Mouse (Mus musculus): ENCODE data around the gene Palm.
A peak's percentile ranks its signal among the peaks of the same experiment; 100 is the strongest.

The Palm gene

DNA sequence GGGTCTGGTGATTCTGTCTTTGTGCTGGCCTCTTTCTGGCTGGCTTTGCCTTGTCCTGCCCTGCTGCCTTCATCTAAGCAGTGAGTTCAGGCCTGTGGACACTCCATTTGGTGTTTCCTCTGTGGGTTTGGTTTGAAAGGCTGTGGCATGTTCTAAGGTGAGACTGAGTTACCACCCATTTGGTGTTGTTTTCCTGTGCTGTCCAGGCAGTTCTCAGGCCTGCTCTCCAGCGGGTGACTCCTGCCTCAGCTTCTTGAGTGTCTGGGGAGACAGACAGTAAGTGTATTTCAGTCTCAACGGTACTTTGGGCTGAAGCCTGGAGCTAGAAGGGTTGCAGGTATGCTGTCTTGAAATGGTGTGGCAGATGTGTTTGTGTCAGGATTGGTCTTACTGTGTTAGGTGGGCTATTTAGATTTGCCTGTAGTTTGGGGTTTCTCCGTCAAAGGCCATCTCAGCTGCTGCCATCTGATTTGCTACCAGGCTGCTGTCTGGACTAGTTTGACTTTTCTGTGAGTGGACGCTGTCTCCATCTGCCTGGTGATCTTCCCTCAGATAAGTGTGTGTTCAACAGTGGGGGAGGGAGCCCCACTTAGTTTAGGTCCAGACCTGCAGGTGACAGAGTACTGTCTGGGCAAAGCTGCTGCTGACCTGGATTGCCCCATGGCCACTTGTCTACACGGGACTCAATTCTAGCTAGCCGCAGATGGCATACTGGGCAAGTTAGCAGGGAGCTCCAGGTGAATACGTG, 63.5 kb downstream of the Palm start:
- no peak for DNase-seq

DNA sequence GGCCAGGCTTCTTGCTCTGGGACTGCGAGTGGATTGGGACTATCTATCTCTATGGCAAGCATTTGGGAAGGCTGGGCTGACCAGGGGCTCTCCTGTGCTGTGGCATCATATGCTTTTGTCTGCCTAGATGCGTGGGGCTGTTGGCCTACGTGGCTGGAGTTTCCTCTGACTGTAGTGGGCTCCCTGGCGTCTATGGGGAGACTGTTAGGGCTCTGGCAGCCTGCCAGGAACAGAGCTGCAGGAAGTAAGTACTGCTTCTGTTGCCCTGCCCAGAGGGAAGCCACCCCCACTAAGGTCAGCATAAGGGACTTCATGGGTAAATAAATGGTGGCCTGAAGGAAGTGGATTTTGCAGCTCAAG, 64.1 kb downstream of the Palm start:
- DNase-seq = peak; percentile 83 to 90

DNA sequence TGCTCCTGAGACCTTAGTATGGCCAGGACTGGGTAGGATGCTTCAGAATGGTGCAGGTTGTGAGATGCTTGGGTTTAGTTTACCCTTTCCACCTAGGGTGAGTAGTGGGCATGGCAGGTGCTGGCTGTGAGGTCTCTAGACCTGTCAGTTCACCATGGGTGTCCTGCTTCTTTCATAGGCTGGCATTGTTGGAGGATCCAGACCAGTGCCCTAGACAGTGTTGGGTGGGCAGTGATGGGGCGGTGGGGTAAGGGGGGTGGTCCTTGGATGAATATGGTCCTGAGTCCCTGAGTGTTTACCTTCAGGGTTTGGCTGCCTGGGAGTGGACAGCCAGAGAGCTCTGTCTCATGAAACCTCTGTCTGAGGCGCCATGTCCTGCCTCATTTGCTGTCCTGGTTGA, 64.5 kb downstream of the Palm start:
- DNase-seq = no peak

DNA sequence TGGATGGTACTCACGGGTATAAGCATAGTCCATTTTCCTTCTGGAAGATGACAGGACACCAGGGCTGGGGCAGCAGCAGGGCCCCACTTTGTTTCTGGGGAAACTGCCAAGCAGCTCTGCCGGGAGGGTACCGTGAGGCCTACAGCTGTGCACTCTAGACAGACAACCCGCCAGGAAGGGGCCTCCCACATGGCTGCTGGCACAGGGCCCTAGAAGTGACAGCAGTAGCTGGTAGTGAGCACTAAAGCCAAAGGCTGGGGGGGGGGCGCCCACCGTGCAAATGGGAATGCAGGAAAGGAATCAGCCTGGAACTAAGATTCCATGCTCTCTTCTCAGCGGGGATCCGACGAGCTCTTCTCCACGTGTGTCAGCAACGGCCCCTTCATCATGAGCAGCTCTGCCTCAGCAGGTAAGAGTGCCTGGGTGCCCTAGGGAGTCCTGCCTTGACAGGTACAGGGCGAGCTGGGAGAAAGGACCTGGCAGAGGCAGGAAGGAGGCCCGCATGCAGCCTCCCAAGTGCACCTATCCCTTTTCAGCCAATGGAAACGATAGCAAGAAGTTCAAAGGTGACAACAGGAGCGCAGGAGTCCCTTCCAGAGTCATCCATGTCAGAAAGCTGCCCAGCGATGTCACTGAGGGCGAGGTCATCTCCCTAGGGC, 65.2 kb downstream of the Palm start:
- peak; percentile 84 to 88 for DNase-seq

DNA sequence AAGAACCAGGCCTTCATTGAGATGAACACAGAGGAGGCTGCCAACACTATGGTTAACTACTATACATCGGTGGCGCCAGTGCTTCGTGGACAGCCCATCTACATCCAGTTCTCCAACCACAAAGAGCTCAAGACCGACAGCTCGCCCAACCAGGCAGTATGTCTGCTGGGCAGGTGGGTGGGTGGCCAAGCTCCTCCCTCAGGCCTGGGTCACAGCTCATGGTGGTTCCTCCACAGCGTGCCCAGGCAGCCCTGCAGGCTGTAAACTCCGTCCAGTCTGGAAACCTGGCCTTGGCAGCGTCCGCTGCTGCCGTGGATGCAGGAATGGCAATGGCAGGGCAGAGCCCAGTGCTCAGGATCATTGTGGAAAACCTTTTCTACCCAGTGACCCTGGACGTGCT, 65.7 kb downstream of the Palm start:
- peak; percentile 49 to 62 for DNase-seq

DNA sequence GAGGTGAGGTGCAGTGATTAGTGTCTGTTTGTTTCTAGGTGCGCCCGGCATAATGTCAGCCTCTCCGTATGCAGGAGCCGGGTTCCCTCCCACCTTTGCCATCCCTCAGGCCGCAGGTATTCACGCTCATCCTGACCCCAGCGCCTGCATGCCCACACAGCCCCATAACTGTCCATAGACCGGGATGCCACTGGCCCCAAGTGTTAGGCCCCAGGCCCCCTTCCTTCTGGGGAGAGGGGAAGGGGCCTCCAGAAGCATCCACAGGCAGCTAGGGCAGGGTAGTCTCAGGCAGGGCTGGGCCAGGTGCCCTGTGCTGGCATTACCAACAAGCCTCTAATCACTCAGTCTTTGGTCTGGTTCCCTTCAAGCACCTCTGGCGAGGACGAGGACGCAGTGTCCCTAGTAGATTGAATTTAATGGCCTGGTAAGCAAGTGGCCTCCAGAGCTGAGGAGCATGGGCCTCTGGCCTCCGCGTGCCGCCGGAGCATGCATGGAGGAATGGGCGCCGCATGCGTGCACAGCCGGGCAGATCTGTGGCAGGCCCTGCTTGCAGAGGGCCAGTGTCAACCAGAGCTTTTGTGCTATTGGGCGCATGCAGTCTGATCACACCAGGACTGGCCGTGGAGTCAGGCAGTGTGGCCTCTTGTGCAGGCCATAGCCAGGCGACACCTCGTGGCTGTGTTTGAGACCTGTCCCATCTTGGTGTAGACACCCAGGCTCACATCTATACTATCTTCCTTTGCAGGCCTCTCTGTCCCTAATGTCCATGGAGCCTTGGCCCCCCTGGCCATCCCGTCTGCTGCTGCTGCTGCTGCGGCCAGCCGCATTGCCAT, 66.9 kb downstream of the Palm start:
- no peak for DNase-seq

DNA sequence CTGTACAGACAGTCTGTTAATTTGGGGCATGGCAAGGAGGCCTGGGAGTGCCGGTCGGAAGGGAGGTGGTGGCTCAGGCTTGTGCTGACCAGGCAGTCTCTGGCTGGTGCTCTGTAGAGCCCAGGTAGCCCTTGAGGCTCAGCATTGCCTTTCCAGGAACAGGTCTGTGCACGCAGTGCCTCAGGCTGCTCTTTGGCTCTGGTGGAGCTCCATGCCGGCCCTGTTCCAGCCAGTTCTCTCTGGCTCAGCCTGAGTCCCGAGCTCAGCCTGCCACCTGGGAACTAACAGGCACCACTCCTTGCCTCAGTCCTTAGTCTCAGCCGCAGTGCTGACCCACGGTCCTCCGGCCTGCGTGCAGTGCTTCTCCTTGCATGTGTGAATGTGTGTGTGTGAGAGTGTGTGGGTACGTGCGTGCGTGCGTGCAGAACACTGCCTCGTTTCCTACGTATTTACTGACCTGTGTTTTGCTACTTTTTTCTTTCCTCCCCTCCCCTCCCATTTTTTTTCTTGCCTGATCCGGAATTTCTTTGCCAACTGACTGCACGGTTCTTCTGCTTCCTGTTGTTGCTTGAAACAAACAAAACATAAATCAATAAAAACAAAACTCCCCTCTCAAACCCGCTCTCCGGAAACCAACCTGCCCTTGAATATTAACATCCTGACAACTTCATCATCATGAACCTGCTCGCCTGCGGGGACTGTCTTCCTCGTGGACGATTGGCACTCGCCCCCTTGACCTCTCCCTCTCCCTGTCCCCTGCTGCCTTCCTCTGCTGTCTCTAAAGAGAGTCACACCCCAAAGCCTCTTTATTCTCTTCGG, 68.1 kb downstream of the Palm start:
- peak; percentile 58 to 74 for DNase-seq

DNA sequence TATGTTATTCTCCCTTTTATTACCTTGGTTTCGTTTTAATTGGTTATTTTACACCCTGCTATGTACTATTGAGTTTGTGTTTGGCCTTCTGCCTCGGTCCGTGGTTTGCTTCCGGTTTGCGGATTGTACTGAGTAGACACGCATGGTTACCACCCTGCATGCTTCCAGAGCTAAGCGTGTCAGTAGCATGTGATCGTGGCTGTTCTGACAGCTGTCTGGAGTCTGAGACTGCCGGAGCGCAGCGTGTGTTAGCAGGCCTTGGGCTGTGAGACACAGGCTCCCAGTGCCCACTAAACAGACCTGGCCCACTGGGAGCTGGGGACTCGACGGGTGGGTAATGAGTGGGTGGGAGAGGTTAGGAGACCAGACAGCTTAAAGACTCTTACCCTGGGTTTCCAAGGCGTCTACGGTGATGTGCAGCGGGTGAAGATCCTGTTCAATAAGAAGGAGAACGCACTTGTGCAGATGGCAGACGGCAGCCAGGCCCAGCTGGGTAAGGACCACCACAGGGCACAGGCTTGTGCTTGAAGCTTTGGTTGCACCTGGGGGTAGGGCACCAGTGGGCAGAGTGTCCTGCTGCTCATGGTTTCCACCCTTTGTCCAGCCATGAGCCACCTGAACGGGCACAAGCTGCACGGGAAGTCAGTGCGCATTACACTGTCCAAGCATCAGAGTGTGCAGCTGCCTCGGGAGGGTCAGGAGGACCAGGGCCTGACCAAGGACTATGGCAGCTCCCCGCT, 68.8 kb downstream of the Palm start:
- peak; percentile 42 to 59 for DNase-seq

DNA sequence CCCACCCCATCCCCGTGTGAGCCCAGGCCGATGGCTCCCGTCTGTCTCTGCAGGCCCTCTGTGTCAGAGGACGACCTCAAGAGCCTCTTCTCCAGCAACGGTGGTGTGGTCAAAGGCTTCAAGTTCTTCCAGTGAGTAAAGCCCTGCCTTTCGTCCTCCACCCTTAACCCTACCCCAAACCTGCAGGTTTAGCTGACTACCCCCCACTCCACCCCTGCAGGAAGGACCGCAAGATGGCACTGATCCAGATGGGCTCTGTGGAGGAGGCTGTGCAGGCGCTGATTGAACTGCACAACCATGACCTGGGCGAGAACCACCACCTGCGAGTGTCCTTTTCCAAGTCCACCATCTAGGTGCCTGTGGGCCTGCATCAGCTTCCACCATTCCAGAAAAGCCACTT, 69.6 kb downstream of the Palm start:
- peak; percentile 52 to 55 for DNase-seq

DNA sequence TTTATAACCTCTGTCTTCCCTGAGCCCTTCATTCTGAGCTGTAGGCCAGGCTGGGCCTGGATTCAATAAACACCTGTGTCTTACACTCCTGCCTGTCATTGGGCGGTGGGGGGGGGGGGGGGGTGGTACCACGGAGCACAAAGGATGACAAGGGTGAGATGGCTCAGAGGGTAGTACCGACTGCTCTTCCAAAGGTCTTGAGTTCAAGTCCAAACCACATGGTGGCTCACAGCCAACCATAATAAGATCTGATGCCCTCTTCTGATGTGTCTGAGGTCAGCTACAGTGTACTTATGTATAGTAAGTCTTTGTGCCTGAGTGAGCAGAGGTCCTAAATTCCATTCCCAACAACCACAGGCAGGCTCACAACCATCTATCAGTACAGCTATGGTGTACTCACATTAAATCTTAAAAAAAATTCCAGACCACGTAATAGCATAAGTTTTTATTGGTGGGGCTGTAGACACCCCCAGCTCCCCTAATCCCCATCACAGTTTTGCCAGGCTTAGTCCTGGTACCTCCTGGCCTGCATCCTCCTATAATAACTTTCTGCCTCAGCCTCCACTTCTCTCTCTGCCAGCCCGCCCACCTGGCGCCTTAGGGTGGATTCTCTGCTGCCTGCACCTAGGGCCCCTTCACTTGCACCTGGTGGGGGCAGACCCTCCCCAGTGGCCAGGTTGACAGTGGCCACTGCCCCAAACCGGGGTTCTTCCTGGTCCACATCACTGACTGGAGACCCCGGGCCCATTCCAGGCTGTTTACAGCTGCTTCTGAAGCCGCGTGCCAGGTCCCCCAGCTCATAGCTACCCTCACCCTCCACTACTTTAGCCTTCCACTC, 71.2 kb downstream of the Palm start:
- peak in 1 of 2 experiments; percentile 5 for DNase-seq

DNA sequence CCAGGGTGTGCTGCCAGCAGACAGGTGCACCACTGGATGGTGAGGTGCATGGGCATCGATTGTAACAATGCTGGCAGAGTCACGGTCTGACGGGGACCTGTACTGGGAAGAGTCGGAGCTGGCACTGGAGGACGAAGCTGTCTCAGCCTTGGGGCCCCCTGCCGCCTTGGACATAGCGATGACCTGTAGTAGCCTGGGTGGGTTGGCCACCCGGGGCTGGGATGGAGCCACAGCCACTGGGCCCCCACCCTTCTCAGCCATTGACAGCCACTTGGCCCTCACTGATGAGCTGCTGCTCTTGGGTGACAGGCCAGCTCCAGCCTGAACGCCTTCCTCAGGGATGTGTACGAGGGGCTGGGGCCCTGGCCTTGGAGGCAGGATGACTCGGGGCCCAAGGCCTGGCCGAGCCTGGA, 71.8 kb downstream of the Palm start:
- peak in 1 of 2 experiments; percentile 52 for DNase-seq

DNA sequence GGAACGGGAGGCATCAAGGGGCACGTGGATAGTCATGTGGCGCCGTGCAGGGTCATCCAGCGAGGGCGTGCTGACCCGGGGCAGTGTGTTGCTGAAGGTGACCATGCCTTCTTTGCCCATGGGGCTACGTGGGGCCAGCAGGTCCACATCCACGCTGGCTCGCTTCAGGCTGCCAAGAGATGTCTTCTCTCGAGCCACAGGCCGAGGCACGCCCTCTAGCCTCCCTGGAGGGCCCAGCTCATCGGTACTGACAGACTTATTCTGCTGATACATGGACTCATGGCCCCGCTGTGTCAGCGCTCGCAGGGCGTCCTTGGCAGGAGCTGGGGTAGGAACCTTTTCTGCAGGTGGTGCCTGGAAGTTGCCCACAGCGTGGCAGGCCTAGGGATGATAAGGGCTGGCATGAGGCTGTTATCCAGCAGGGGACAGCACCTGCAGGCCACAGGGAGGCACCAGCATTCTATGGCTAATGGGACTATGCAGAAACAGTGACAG, 72.5 kb downstream of the Palm start:
- DNase-seq = peak; percentile 50 to 70

DNA sequence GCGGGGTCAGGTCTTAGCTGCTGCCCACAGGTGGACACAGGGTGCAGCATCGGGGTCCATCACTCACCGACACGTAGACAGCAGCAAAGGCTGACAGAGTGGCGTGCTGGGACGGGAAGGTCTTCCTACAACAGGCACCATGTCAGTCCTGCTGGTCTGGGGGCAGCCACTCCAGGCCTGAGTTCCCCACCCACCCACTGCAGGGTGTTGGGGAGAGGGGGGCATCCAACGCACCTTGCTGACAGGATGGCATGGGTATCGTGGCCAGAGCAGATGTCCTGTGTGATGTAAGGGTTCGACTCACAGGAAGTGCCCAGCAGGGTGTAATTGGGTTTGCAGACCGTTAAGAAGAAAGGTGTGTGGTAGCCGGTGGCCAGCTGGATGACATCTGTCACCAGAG, 73.2 kb downstream of the Palm start:
- no peak for DNase-seq
